Mouse (Mus musculus): Measurements from ENCODE around the gene Sac3d1. TPM values are rescaled to one million over a fixed set of nuclear protein-coding genes. Genes with fewer than 3 reads are reported as not detected.

Sac3d1 gene
- polyA plus RNA-seq, 1 experiment, result 35.1 TPM

DNA sequence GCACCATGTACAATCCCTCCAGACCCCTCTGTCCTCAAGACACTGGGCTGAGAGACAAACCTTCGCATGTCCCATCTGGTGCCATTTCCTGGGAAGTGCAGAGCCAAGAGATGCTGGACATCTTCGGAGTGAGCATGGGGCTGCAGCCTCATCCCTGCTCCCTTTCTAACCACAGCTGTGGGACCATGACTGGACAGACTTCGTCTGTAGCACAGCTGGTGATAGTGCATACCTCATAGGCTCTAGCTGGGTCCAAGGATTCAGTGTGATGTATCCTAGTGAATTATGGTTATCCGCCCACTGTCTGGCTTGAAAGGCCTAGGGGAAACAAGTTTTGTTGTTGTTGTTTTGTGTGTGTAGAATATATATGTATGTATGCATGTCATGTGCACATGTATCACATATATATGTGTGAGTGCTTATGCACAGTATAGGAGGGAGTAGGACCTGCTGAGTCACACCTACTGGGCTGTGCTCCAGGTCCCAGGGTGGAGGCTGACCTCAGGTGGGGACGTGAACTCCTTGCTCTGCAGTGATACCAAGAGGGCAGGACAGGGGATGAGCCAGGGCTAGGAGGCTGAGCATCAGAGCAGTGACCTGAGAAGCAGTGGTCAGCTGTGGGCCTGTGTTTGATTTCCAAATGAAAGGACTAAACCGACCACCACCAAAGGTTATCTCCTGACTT, 16.1 kb downstream of the Sac3d1 start:
- Histone ChIP-seq H3K4me1 (ENCODE audit: control insufficient read depth, insufficient read depth, low read length) (no peaks in the 10 kb centered on the region), H3K27ac (ENCODE audit: insufficient read depth, low read length) (no peak overlapping the region), H3K4me3 (ENCODE audit: insufficient read depth, low read length) (no peak overlapping the region)
- no peak for TF ChIP-seq POLR2A (IDR thresholded peaks at IDR 0.05; ENCODE audit: extremely low read depth, insufficient read depth, low read length)

GRCm38 (mm10) chr19:6101186-6101585, 17.3 kb downstream of the Sac3d1 start:
- no peaks in the 10 kb centered on the region for H3K4me1 ChIP-seq (ENCODE audit: control insufficient read depth, insufficient read depth, low read length)
- H3K27ac ChIP-seq (ENCODE audit: insufficient read depth, low read length), result no peak overlapping the region
- no peak for TF ChIP-seq POLR2A (IDR thresholded peaks at IDR 0.05; ENCODE audit: extremely low read depth, insufficient read depth, low read length)
- TF ChIP-seq CTCF (IDR thresholded peaks at IDR 0.05; ENCODE audit: extremely low read depth, insufficient read depth, low read length), result no peak
- H3K4me3 ChIP-seq (ENCODE audit: insufficient read depth, low read length), result no peak overlapping the region

GRCm38 (mm10) chr19:6097847-6098246, 20.6 kb downstream of the Sac3d1 start:
- H3K4me3 ChIP-seq (ENCODE audit: insufficient read depth, low read length), result no peak overlapping the region
- TF ChIP-seq CTCF (IDR thresholded peaks at IDR 0.05; ENCODE audit: extremely low read depth, insufficient read depth, low read length) (no peak), POLR2A (IDR thresholded peaks at IDR 0.05; ENCODE audit: extremely low read depth, insufficient read depth, low read length) (no peak)
- no peaks in the 10 kb centered on the region for H3K4me1 ChIP-seq (ENCODE audit: control insufficient read depth, insufficient read depth, low read length)
- no peak overlapping the region for H3K27ac ChIP-seq (ENCODE audit: insufficient read depth, low read length)

DNA sequence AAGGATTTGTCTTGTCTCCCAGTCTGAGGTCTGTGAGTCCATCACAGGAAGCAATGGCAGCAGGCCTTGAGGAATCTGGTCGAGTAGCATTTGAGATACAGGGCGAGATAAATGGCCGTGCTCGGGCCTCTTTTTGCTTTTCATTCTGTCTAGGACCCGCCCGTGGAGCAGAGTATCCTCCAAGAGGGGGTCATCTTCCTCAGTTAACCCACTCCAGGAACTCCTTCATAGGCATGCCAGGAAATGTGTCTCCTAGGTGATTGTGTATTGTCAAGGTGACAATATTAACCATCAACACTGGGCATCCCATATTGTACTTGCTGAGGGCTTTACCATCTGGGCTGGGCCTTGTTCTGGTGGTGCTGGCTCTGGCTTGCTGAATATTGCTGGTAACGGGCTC, 24.3 kb downstream of the Sac3d1 start, which contains the start of gene AC131692.1:
TSS of gene AC131692.1 (plus strand) at position 301 of the 400 bp plus-strand sequence.
- no peak within 1 kb of the TSS for H3K27ac ChIP-seq (ENCODE audit: insufficient read depth, low read length)
- TF ChIP-seq POLR2A (IDR thresholded peaks at IDR 0.05; ENCODE audit: extremely low read depth, insufficient read depth, low read length), result no peak
- no peak for TF ChIP-seq CTCF (IDR thresholded peaks at IDR 0.05; ENCODE audit: extremely low read depth, insufficient read depth, low read length)
- H3K4me3 ChIP-seq (ENCODE audit: insufficient read depth, low read length), result no peak within 1 kb of the TSS
- no peaks in the 10 kb centered on the region for H3K4me1 ChIP-seq (ENCODE audit: control insufficient read depth, insufficient read depth, low read length)

GRCm38 (mm10) chr19:6088841-6089240, 29.6 kb downstream of the Sac3d1 start:
- no peak overlapping the region for H3K4me3 ChIP-seq (ENCODE audit: insufficient read depth, low read length)
- H3K27ac ChIP-seq (ENCODE audit: insufficient read depth, low read length), result no peak overlapping the region
- TF ChIP-seq POLR2A (IDR thresholded peaks at IDR 0.05; ENCODE audit: extremely low read depth, insufficient read depth, low read length) (no peak), CTCF (IDR thresholded peaks at IDR 0.05; ENCODE audit: extremely low read depth, insufficient read depth, low read length) (no peak)
- H3K4me1 ChIP-seq (ENCODE audit: control insufficient read depth, insufficient read depth, low read length), result 0 out of 2 replicates have a peak, but pooled peaks cover 2% of the 10 kb centered on the region

GRCm38 (mm10) chr19:6085417-6085879, 33.0 kb downstream of the Sac3d1 start:
- Histone ChIP-seq H3K4me1 (ENCODE audit: control insufficient read depth, insufficient read depth, low read length) (0 out of 2 replicates have a peak, but pooled peaks cover 3% of the 10 kb centered on the region), H3K4me3 (ENCODE audit: insufficient read depth, low read length) (no peak overlapping the region; the same call in 1 of the 2 replicates), H3K27ac (ENCODE audit: insufficient read depth, low read length) (no peak overlapping the region)
- no peak for TF ChIP-seq POLR2A (IDR thresholded peaks at IDR 0.05; ENCODE audit: extremely low read depth, insufficient read depth, low read length)

- Histone ChIP-seq H3K4me1 (ENCODE audit: control insufficient read depth, insufficient read depth, low read length) (0 out of 2 replicates have a peak, but pooled peaks cover 3% of the 10 kb centered on the region), H3K27ac (ENCODE audit: insufficient read depth, low read length) (no peak within 1 kb of the TSS), H3K4me3 (ENCODE audit: insufficient read depth, low read length) (peak within 1 kb of the TSS; percentile 53)
- TF ChIP-seq POLR2A (IDR thresholded peaks at IDR 0.05; ENCODE audit: extremely low read depth, insufficient read depth, low read length) (peak; percentile 70; the same call in 1 of the 2 replicates), CTCF (IDR thresholded peaks at IDR 0.05; ENCODE audit: extremely low read depth, insufficient read depth, low read length) (no peak)
Observed at GRCm38 (mm10) chr19:6084478-6085248, 33.8 kb downstream of the Sac3d1 start, which contains the start of the genes Zfpl1 and Cdca5. Gene Zfpl1, minus strand, starts transcription at chr19:6084956. Gene Cdca5, plus strand, starts transcription at chr19:6084983.

DNA sequence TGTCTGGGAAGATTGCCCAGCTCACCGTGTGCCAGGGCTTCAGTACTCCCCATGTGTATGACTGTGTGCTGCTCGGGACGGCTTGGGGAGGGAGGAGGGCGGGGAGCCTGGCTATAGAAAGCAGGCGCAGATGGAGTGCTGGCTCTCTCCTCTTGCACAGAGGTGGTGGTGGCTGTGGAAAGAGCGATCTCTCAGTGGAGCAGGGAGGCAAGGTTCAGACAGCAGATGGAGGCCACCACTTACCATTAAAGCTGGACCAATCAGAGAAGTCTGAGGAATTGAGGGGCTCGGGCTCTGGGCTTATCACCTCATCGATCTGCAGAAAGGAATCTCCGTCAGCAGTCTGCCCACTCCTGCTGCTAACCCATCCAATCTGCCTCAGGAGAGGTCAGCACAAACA, 36.3 kb downstream of the Sac3d1 start, which contains the start of gene Gm28374:
TSS of gene Gm28374 (minus strand) at position 101 of the 400 bp plus-strand sequence.
- Histone ChIP-seq H3K4me1 (ENCODE audit: control insufficient read depth, insufficient read depth, low read length) (0 out of 2 replicates have a peak, but pooled peaks cover 4% of the 10 kb centered on the region), H3K27ac (ENCODE audit: insufficient read depth, low read length) (no peak within 1 kb of the TSS), H3K4me3 (ENCODE audit: insufficient read depth, low read length) (no peak within 1 kb of the TSS)
- no peak for TF ChIP-seq CTCF (IDR thresholded peaks at IDR 0.05; ENCODE audit: extremely low read depth, insufficient read depth, low read length)
- TF ChIP-seq POLR2A (IDR thresholded peaks at IDR 0.05; ENCODE audit: extremely low read depth, insufficient read depth, low read length), result no peak

DNA sequence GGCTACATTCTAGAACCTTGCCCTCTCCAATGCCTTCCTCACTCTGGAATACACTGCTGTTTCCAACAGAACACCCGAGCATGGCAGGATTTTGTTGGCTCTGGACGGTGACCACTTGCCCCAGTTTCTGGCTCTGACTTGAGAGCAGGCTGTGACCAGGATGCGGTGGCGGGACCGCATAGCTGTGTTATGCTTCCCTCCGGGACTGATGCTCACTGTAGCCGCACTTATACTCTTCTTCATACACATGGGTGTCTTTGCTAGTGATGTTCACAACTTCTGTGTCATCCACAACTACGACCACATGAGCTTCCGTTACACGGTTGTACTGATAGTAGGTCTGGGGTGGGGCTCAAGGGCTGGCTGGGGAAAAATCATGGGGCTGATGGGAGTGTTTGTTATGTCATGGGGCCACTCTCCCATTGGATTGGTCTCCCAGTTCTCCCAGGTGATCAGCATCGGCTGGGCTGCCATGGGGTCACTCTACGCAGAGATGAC, 38.4 kb downstream of the Sac3d1 start, which contains the start of gene Tmem262:
TSS of gene Tmem262 (plus strand) at position 51 of the 498 bp plus-strand sequence.
- H3K4me3 ChIP-seq (ENCODE audit: insufficient read depth, low read length), result no peak within 1 kb of the TSS
- H3K27ac ChIP-seq (ENCODE audit: insufficient read depth, low read length), result no peak within 1 kb of the TSS
- peaks cover 7% of the 10 kb centered on the region for H3K4me1 ChIP-seq (ENCODE audit: control insufficient read depth, insufficient read depth, low read length)
- TF ChIP-seq CTCF (IDR thresholded peaks at IDR 0.05; ENCODE audit: extremely low read depth, insufficient read depth, low read length) (no peak), POLR2A (IDR thresholded peaks at IDR 0.05; ENCODE audit: extremely low read depth, insufficient read depth, low read length) (no peak)
